Mouse (Mus musculus): Measurements from ENCODE around the gene Bcl6.

Gene Bcl6

GRCm38 (mm10) chr16:23991846-23992580, 3.4 kb upstream of the Bcl6 start:
- intact Hi-C loops (cut with DNase I), result loop anchor here (2.0 to 10.0 kb wide), 3 partner anchors 163 to 401 kb away; partner anchors contain the start of gene Lpp

- intact Hi-C loops (cut with DNase I), result loop anchor here (2.0 to 10.0 kb wide), 3 partner anchors 164 to 402 kb away; partner anchors contain the start of gene Lpp
Observed at GRCm38 (mm10) chr16:23991170-23991569, 2.5 kb upstream of the Bcl6 start.

- intact Hi-C loops (cut with DNase I), result loop anchor here (2.0 to 10.0 kb wide), 3 partner anchors 164 to 402 kb away; partner anchors contain the start of gene Lpp
Observed at GRCm38 (mm10) chr16:23990161-23990970, 1.7 kb upstream of the Bcl6 start.

- intact Hi-C loops (cut with DNase I), result loop anchor here (2.0 to 10.0 kb wide), 5 partner anchors 165 to 945 kb away; partner anchors contain the start of gene Lpp
Observed at GRCm38 (mm10) chr16:23989209-23990160, 833 bp upstream of the Bcl6 start.

GRCm38 (mm10) chr16:23988157-23988465, 541 bp downstream of the Bcl6 start:
- intact Hi-C loops (cut with DNase I), result loop anchor here (5.0 to 10.0 kb wide), 2 partner anchors 519 to 947 kb away; no protein-coding TSS in a partner anchor

GRCm38 (mm10) chr16:23987341-23988156, 1.1 kb downstream of the Bcl6 start:
- intact Hi-C loops (cut with DNase I), result loop anchor here (5.0 to 10.0 kb wide), 2 partner anchors 520 to 947 kb away; no protein-coding TSS in a partner anchor

- intact Hi-C loops (cut with DNase I), result loop anchor here (5.0 to 10.0 kb wide), 2 partner anchors 520 to 948 kb away; no protein-coding TSS in a partner anchor
Observed at GRCm38 (mm10) chr16:23986871-23987270, 1.8 kb downstream of the Bcl6 start.

GRCm38 (mm10) chr16:23986176-23986575, 2.5 kb downstream of the Bcl6 start:
- intact Hi-C loops (cut with DNase I), result loop anchor here (5.0 to 10.0 kb wide), 2 partner anchors 521 to 949 kb away; no protein-coding TSS in a partner anchor

GRCm38 (mm10) chr16:23985467-23985861, 3.2 kb downstream of the Bcl6 start:
- intact Hi-C loops (cut with DNase I), result loop anchor here (5.0 to 10.0 kb wide), 2 partner anchors 522 to 949 kb away; no protein-coding TSS in a partner anchor

- intact Hi-C loops (cut with DNase I), result loop anchor here (5.0 to 10.0 kb wide), 2 partner anchors 522 to 950 kb away; no protein-coding TSS in a partner anchor
Observed at GRCm38 (mm10) chr16:23984760-23985466, 3.7 kb downstream of the Bcl6 start.

- intact Hi-C loops (cut with DNase I), result loop anchor here (10.0 kb wide), 1 partner anchor 951 kb away; no protein-coding TSS in a partner anchor
Observed at GRCm38 (mm10) chr16:23984183-23984582, 4.5 kb downstream of the Bcl6 start.

- intact Hi-C loops (cut with DNase I), result loop anchor here (1.0 to 10.0 kb wide), 3 partner anchors 952 to 1280 kb away; no protein-coding TSS in a partner anchor
Observed at GRCm38 (mm10) chr16:23982891-23983588, 5.6 kb downstream of the Bcl6 start.

GRCm38 (mm10) chr16:23981925-23982851, 6.5 kb downstream of the Bcl6 start:
- intact Hi-C loops (cut with DNase I), result loop anchor here (10.0 kb wide), 1 partner anchor 953 kb away; no protein-coding TSS in a partner anchor

GRCm38 (mm10) chr16:23980991-23981720, 7.5 kb downstream of the Bcl6 start:
- intact Hi-C loops (cut with DNase I), result loop anchor here (10.0 kb wide), 1 partner anchor 954 kb away; no protein-coding TSS in a partner anchor

- intact Hi-C loops (cut with DNase I), result loop anchor here (10.0 kb wide), 1 partner anchor 954 kb away; no protein-coding TSS in a partner anchor
Observed at GRCm38 (mm10) chr16:23980201-23980870, 8.3 kb downstream of the Bcl6 start.

- intact Hi-C loops (cut with DNase I), result no loop called here
Observed at GRCm38 (mm10) chr16:23979446-23979845, 9.2 kb downstream of the Bcl6 start.

All from adrenal gland (tissue).